Mouse (Mus musculus) testis, adult 2 months (tissue): ENCODE data around the gene Itgb2.

Experiments used
- CTCF ChIP-seq: fragments of 200-500 bp; IDR thresholded peaks from 2 replicates; pipeline ENCODE4 v1.5.1; 2012; ENCODE audit warnings: low read depth, mild to moderate bottlenecking, inconsistent platforms, low read length, moderate library complexity; ENCODE audit not compliant: control insufficient read depth, insufficient read depth, insufficient replicate concordance
- POLR2A ChIP-seq: fragments of 200-500 bp; IDR thresholded peaks from 2 replicates; pipeline ENCODE4 v1.6.1; 2012; ENCODE audit warnings: low read depth, mild to moderate bottlenecking, inconsistent platforms, low read length, moderate library complexity; ENCODE audit not compliant: control insufficient read depth

DNA sequence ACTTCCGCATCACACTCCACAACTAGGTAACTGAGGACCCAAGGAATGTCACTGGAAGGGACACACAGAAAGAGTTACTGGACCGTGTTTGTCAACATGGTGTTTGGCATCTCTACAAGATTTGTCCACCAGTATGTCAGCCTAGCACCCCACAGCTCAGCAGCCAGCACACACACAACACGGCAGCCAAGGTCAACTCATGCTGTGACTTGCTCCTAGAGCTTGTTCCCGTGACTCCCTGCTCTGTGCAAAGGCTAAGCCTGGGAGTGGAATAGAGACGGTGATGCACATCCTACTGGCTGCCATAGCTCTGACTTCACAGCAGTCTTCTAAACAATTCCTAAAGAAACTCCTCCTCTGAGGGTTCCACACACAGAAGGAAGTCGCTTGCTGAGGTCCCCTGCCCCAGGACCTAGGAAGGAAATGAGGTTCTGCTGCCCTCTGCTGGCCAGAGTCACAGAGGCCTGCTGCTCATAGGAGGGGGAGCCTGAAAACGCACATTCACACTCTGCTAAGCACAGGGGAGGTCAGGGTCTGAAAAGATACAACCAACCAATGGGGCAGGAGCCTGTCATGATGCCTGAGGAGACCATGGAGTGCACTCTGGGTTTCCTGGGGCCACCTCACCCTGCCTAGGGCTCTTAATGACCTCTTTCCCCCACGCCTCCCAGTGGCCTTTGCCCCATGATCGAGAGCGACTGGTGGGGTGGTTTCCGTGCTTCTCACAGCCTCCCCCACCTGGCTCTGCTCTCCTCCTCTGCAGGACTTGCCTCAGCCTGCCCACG lies 20.5 kb upstream of the Itgb2 start:
- peak; percentile 69 for TF ChIP-seq CTCF
- no peak for TF ChIP-seq POLR2A
